Mouse (Mus musculus) lung, embryonic 16.5 days (tissue): ENCODE results near the gene Crlf1. TPM values are rescaled to one million over a fixed set of nuclear protein-coding genes. Genes with fewer than 3 reads are reported as not detected.

Experiments used
- ATAC-seq: fragments of 200-750 bp; cut with Nextera tagmentation; 2 replicates; pipeline ENCODE4 v1.8.0; 2017; ENCODE audit warnings: low read depth, mild to moderate bottlenecking, moderate library complexity
- H3K27ac ChIP-seq: fragments of 300-500 bp; sonication (generic); 2 replicates; pipeline ENCODE4 v1.5.1; 2014; ENCODE audit warnings: mild to moderate bottlenecking, control low read depth, low read length
- H3K27me3 ChIP-seq: fragments of 300-500 bp; sonication (generic); 2 replicates; pipeline ENCODE4 v1.6.1; 2014; ENCODE audit warnings: low read depth, low read length, mixed read lengths; ENCODE audit not compliant: control insufficient read depth, insufficient read depth
- H3K36me3 ChIP-seq: fragments of 300-500 bp; sonication (generic); 2 replicates; pipeline ENCODE4 v1.6.1; 2014; ENCODE audit warnings: low read length; ENCODE audit not compliant: control insufficient read depth, insufficient read depth
- H3K4me1 ChIP-seq: fragments of 300-500 bp; sonication (generic); replicated peaks from 2 replicates; pipeline ENCODE4 v1.6.1; 2014; ENCODE audit warnings: low read length, mixed read lengths; ENCODE audit not compliant: control insufficient read depth, insufficient read depth
- H3K4me2 ChIP-seq: fragments of 300-500 bp; sonication (generic); 2 replicates; pipeline ENCODE4 v1.6.1; 2014; ENCODE audit warnings: low read depth, low read length, control low read depth
- H3K4me3 ChIP-seq: fragments of 300-500 bp; sonication (generic); 2 replicates; pipeline ENCODE4 v1.5.1; 2014; ENCODE audit warnings: mild to moderate bottlenecking, low read length, control low read depth
- H3K9ac ChIP-seq: fragments of 300-500 bp; sonication (generic); 2 replicates; pipeline ENCODE4 v1.6.1; 2014; ENCODE audit warnings: low read length, control low read depth
- H3K9me3 ChIP-seq: fragments of 300-500 bp; sonication (generic); 2 replicates; pipeline ENCODE4 v1.6.1; 2016; ENCODE audit warnings: low read length; ENCODE audit not compliant: control insufficient read depth
- WGBS: fragments of 180-500 bp; shearing (Covaris S2); extraction: QIAGEN DNeasy Blood & Tissue Kit; methylation state at CpG from one replicate; pipeline ENCODE4 v1.1.7; 2014; 5-methylcytosine and 5-hydroxymethylcytosine counted together
- polyA plus RNA-seq: library from polyadenylated mRNA; unstranded; fragments of >200 nt; fragmentation: Nextera tagmentation; extraction: Ambion mirVana; gene quantifications from 2 replicates; pipeline ENCODE4 v1.2.1, GENCODE M21; 2015

The Crlf1 gene
- polyA plus RNA-seq, 1 experiment from 2014 or later: 169 TPM

DNA sequence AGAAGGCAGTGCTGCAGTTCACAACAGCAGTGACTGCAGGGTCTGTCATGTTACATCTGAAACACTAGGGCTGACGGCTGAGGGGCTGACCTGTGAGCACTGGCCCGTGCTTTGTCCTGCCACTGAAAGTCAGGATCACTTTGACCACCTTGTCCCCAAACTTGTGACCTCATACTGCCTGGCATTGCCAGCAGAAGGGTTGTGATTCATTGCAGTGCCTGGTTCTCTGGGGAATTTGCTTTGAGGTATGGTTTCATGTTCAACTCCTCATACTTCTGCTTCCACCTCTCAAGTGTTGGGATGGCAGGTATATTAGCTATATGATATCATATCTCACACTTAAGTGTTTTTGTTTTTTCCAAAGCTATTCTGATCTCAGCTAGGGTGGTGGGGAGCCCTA, 42.7 kb downstream of the Crlf1 start:
- 81% methylated on average over 2 of the region's 2 CpGs for WGBS
- H3K27me3 ChIP-seq: no peaks in the 10 kb centered on the region
- no peaks in the 10 kb centered on the region for H3K9me3 ChIP-seq
- no peak overlapping the region for H3K27ac ChIP-seq
- no peak overlapping the region for H3K9ac ChIP-seq
- H3K4me3 ChIP-seq: no peak overlapping the region
- H3K36me3 ChIP-seq: peaks cover 32% of the 10 kb centered on the region
- H3K4me1 ChIP-seq: peaks cover 6% of the 10 kb centered on the region
- no peak overlapping the region for H3K4me2 ChIP-seq
- no peak for ATAC-seq

DNA sequence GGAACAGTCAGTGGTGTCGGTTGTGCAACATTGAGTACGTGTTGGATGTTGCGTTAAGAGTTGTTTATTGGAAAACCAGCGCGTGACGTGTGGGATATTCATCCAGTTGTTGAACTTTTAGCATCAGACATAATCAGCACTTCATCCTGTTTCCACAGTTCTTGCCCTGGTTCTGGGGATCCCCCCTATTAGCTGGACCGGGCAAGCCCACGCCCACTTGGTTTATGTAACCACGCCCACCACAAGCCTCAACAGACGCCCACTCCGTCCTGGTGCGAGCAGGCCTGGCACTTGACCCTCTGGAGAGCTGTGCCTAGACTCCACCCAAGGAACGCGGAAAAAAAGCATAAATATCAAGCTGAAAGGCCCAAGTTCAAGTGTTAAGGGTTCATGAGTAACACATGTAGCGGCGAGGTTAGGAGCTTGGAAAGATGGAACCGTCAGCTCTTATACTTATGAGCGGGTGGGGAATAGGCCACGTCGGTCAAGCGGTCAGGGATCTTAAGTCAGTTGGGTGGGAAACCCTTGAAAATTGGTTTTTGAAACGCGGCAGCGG, 45.1 kb downstream of the Crlf1 start:
- peak overlapping the region; percentile 72 for H3K4me2 ChIP-seq
- 9% methylated on average over 24 of the region's 24 CpGs for WGBS
- peak; percentile 18; the same call in 1 of the 2 replicates for ATAC-seq
- peak overlapping the region; percentile 86 for H3K4me3 ChIP-seq
- H3K9ac ChIP-seq: peak overlapping the region; percentile 64
- peaks cover 16% of the 10 kb centered on the region for H3K36me3 ChIP-seq
- H3K27me3 ChIP-seq: no peaks in the 10 kb centered on the region
- H3K4me1 ChIP-seq: peaks cover 11% of the 10 kb centered on the region
- no peaks in the 10 kb centered on the region for H3K9me3 ChIP-seq
- H3K27ac ChIP-seq: peak overlapping the region; percentile 99

DNA sequence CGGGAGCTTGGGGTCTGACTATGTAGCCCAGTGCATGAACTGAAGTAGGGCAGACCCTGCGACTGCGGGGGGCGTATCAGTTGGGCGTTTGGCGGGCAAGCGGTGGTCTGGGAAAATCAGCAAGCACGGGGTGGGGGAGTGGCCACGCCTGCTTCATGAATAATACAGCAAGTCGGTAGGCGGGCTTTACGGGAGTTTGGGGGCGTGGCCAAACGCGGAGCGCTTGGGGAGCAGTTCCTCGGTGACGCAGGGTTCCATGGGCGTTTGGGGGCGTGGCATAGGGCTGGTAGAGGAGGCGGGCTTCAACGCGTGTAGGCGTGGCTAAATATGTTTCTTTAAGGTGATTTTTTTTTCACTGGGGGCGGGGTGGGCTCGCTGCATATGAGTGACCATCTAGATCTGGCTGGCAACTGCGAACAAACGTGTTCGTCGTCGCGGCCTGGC, 45.7 kb downstream of the Crlf1 start:
- Histone ChIP-seq H3K9me3 (no peaks in the 10 kb centered on the region), H3K4me1 (peaks cover 11% of the 10 kb centered on the region), H3K27me3 (no peaks in the 10 kb centered on the region), H3K36me3 (peaks cover 16% of the 10 kb centered on the region), H3K4me3 (peak overlapping the region; percentile 86), H3K27ac (peak overlapping the region; percentile 99), H3K9ac (peak overlapping the region; percentile 68), H3K4me2 (peak overlapping the region; percentile 72)
- under 1% methylated on average over 32 of the region's 32 CpGs for WGBS
- peak; percentile 84 for ATAC-seq

DNA sequence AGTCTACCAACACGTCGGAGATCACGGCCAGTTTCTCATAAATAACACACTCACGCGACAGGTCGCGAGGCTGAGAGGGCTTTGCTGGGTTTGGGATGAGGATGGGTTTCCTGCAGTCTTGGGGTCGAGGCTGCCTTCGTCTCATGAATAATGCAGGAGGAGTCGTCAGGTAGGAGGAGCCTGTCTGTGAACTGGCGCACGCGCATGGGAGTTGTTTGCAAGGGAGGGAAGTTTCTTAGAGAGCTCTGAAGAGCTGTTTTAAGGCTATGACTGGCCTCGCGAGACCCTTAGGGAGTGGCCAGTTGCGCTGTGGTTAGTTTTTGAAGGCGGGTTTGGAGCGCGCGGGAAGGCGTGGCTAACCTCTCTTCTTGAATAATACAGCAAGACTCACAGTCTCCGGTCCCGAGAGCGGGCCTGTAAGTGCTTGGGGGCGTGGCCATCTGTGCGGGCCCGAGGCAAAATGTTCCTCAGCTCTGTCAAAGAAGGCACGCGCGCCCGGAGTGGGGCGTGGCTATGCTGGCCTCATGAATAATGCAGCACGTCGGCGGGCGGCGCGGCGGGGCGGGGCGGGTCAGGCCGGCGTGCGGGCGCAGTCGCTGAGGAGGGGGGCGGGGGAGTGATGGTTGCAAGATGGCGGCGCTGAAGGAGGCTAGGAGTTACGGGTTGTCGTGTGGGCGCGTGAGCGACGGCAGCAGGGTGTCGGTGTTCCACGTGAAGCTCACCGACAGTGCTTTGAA, 46.3 kb downstream of the Crlf1 start, which contains the start of gene Ell:
Gene Ell, plus strand, starts transcription at position 381 of the 737 bp plus-strand sequence.
- Histone ChIP-seq H3K4me3 (peak within 1 kb of the TSS; percentile 86), H3K27ac (peak within 1 kb of the TSS; percentile 99), H3K27me3 (no peaks in the 10 kb centered on the region), H3K9me3 (no peaks in the 10 kb centered on the region), H3K36me3 (peaks cover 15% of the 10 kb centered on the region), H3K4me1 (peaks cover 11% of the 10 kb centered on the region), H3K9ac (peak within 1 kb of the TSS; percentile 90), H3K4me2 (peak within 1 kb of the TSS; percentile 72)
- under 1% methylated on average over 54 of the region's 58 CpGs for WGBS
- ATAC-seq: peak; percentile 93

DNA sequence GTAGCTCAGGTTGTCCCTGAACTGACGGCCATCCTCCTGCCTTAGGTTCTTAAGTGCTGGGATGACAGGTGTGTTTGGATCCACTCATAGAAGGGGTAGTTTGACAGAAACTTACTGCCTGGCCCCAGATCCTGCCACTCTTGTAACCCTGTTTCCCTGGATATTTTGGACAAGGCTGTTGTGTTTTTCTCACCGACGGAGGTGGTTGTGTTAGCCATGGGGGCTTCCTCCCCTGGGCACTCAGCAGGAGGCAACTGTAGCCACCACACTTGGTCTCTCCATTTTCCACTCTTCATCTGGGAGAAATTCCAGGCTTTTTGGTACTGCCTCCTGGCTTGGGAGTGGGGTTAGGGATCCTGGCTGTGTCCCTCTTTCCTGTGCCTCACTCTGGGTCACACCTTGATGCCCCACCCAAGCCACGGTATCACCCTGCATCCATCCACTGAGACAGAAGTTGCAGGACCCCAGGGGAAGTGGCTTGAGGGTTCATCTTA, 47.1 kb downstream of the Crlf1 start:
- Histone ChIP-seq H3K27me3 (no peaks in the 10 kb centered on the region), H3K9me3 (no peaks in the 10 kb centered on the region), H3K4me3 (peak overlapping the region; percentile 86), H3K27ac (peak overlapping the region; percentile 99), H3K4me2 (peak overlapping the region; percentile 72), H3K36me3 (peaks cover 9% of the 10 kb centered on the region), H3K4me1 (peaks cover 11% of the 10 kb centered on the region), H3K9ac (peak overlapping the region; percentile 90)
- ATAC-seq: no peak
- 4% methylated on average over 4 of the region's 4 CpGs for WGBS

DNA sequence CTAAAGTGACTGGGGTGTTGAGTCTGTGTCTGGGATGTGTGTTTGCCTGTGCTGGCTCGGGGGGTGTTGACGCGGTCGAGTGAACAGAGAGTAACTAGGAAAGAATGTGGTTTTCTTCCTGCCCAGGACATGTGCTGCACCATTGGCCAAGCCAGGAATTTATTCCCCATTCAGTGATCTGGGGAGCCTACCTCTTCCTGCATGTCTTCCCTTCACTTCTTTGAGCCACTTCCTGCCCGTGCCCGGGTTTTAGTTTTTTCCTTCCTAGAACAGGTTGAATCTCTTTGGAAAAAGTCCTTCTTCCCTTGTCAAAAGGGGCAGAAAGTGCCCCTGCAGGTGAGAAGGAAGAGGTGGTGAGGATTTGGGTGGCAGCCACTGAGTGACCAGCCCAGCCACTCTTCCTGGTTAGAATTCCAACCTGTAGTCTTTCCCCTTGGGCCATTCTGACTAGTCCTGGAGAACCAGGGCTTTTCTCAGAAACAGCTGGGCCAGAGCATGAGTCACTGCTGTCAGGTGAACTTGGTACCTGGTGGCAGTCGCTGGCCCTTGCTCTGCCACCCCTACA, 47.6 kb downstream of the Crlf1 start:
- Histone ChIP-seq H3K9me3 (no peaks in the 10 kb centered on the region), H3K4me3 (peak overlapping the region; percentile 86), H3K27me3 (no peaks in the 10 kb centered on the region), H3K4me1 (peaks cover 11% of the 10 kb centered on the region), H3K4me2 (peak overlapping the region; percentile 72), H3K27ac (peak overlapping the region; percentile 34; the same call in 1 of the 2 replicates), H3K36me3 (peaks cover 7% of the 10 kb centered on the region), H3K9ac (peak overlapping the region; percentile 90)
- WGBS: 31% methylated on average over 7 of the region's 7 CpGs
- no peak for ATAC-seq

DNA sequence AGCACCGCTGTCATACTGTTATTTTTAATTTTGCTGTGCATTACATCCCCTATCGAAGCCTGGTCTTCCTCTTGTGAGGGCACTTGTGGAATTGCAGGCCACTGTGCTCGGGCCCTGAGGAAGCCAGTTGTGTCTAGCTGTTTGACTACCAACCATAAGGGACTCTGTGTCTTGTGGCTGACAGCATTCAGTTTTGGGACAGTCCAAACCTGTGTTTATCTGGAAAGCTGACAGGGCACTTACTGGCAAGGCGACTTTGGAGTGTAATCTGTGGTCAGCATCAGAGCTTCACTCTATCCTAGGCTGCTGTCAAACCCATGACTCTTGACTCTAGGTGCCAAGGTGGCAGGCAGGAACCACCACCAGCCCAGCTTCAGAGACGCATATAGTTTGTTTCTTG, 48.1 kb downstream of the Crlf1 start:
- Histone ChIP-seq H3K4me3 (peak overlapping the region; percentile 86), H3K9ac (peak overlapping the region; percentile 90), H3K36me3 (peaks cover 4% of the 10 kb centered on the region; the same call in 1 of the 2 replicates), H3K27ac (no peak overlapping the region; the same call in 1 of the 2 replicates), H3K9me3 (no peaks in the 10 kb centered on the region), H3K27me3 (no peaks in the 10 kb centered on the region), H3K4me1 (peaks cover 11% of the 10 kb centered on the region), H3K4me2 (peak overlapping the region; percentile 72)
- no peak for ATAC-seq
- 61% methylated on average over 5 of the region's 5 CpGs for WGBS

DNA sequence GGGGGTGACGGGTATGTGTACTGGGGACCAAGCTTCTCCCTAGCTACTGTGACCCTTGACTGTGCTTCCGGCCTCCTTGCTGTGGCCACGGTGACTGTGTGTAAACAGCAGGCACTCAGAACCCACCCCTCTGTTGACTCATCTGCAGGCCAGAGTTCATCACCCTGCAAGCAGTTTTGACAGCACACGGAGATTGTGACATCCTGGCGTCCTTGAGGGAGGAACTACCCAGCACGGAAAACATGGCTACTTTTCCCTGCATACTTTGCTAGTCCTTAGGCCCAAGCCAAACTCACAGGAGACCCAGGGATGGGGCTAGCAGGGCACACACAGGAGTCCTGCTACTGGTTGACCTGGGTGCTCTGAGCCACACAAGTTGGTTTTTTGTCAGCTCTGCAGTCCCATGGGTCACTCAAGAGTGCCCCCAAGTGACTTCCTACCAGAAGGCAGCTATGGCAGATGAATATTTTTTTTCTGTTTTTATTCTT, 51.3 kb downstream of the Crlf1 start:
- Histone ChIP-seq H3K9me3 (no peaks in the 10 kb centered on the region), H3K4me1 (peaks cover 14% of the 10 kb centered on the region), H3K9ac (no peak overlapping the region), H3K27me3 (no peaks in the 10 kb centered on the region), H3K4me3 (no peak overlapping the region), H3K27ac (no peak overlapping the region), H3K36me3 (no peaks in the 10 kb centered on the region), H3K4me2 (no peak overlapping the region)
- WGBS: 33% methylated on average over 6 of the region's 6 CpGs
- no peak for ATAC-seq

DNA sequence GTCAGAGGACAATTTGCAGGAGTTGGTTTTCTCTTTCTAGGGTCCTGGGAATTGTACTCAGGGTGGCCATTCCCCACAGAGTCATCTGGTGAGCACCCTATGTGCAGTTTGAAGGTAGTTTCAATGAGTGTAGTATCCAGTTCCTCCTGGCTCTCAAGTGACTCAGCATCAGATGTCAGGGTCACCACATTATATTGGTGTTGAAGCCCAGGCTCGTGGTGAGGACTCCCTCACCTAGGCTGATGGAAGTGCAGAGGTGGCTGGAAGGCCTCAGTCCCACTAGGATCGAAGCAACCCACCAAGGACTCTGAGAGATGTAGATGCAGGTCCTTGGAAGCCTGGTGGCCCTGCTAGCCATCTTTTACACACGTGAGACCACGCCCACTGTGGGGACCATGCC, 53.5 kb downstream of the Crlf1 start:
- 76% methylated on average over 4 of the region's 4 CpGs for WGBS
- no peak for ATAC-seq

More for the DNA sequence above, 53.5 kb downstream of the Crlf1 start:
- Histone ChIP-seq H3K4me3 (no peak overlapping the region), H3K27me3 (no peaks in the 10 kb centered on the region), H3K27ac (no peak overlapping the region), H3K9me3 (no peaks in the 10 kb centered on the region), H3K36me3 (no peaks in the 10 kb centered on the region), H3K4me2 (no peak overlapping the region), H3K4me1 (peaks cover 7% of the 10 kb centered on the region), H3K9ac (no peak overlapping the region)
